Mouse (Mus musculus) olfactory bulb, adult 2 months (tissue): ENCODE data around the gene Fos.

Experiments
- CTCF ChIP-seq: fragments of 200-500 bp; IDR thresholded peaks from 2 replicates; pipeline ENCODE4 v1.5.1; 2012; ENCODE audit warnings: low read depth, mild to moderate bottlenecking, low read length, moderate library complexity; ENCODE audit not compliant: insufficient read depth
- POLR2A ChIP-seq: fragments of 200-500 bp; IDR thresholded peaks from 2 replicates; pipeline ENCODE4 v1.6.1; 2012; ENCODE audit warnings: mild to moderate bottlenecking, low read depth, low read length, moderate library complexity; ENCODE audit not compliant: insufficient read depth

DNA sequence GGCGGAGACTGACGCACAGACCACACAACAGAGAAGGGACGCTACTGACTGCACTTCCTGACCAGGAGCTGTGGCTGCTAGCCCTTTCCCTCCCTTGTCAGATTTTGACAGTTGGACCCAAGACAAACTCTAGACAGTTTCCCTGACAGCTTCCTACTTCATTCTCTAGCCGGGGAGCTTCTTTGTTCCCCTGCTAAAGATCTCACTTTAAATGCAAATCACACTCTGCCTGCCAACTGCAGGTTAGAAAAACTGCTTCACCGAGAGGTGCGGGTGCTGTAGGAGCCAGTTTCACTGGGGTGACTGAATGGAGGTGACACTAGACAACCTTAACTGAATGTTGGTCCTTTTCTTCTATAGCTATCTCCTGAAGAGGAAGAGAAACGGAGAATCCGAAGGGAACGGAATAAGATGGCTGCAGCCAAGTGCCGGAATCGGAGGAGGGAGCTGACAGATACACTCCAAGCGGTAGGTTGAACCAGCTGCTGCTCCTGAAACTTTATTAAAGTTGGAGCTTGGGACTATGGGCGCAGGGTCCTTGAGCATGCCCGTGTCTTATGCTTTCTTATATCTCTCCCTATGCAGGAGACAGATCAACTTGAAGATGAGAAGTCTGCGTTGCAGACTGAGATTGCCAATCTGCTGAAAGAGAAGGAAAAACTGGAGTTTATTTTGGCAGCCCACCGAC lies 1.7 kb downstream of the Fos start:
- TF ChIP-seq POLR2A (no peak), CTCF (no peak)
